Mouse (Mus musculus) neural tube, embryonic 12.5 days (tissue): ENCODE measurements around the gene Dpp7. TPM values are rescaled to one million over a fixed set of nuclear protein-coding genes. Genes with fewer than 3 reads are reported as not detected.

Experiments
- ATAC-seq: fragments of 200-750 bp; cut with Nextera tagmentation; 2 replicates; pipeline ENCODE4 v1.8.0; 2017; ENCODE audit warnings: low read depth, mild to moderate bottlenecking, moderate TSS enrichment, moderate library complexity; ENCODE audit not compliant: low FRiP score
- H3K27ac ChIP-seq: fragments of 300-500 bp; sonication (generic); 2 replicates; pipeline ENCODE4 v1.5.1; 2016
- H3K27me3 ChIP-seq: fragments of 300-500 bp; sonication (generic); replicated peaks from 2 replicates; pipeline ENCODE4 v1.6.1; 2016; ENCODE audit warnings: mild to moderate bottlenecking
- H3K36me3 ChIP-seq: fragments of 300-500 bp; sonication (generic); 2 replicates; pipeline ENCODE4 v1.6.1; 2016; ENCODE audit warnings: mild to moderate bottlenecking
- H3K4me1 ChIP-seq: fragments of 300-500 bp; sonication (generic); 2 replicates; pipeline ENCODE4 v1.6.1; 2016
- H3K4me2 ChIP-seq: fragments of 300-500 bp; sonication (generic); replicated peaks from 2 replicates; pipeline ENCODE4 v1.6.1; 2016; ENCODE audit warnings: mild to moderate bottlenecking
- H3K4me3 ChIP-seq: fragments of 300-500 bp; sonication (generic); 2 replicates; pipeline ENCODE4 v1.5.1; 2016
- H3K9ac ChIP-seq: fragments of 300-500 bp; sonication (generic); 2 replicates; pipeline ENCODE4 v1.6.1; 2016; ENCODE audit warnings: mild to moderate bottlenecking
- H3K9me3 ChIP-seq: fragments of 300-500 bp; sonication (generic); 2 replicates; pipeline ENCODE4 v1.6.1; 2016; ENCODE audit warnings: mild to moderate bottlenecking
- WGBS: fragments of 180-500 bp; shearing (Covaris S2); methylation state at CpG from one replicate; pipeline ENCODE4 v1.1.7; 2016; 5-methylcytosine and 5-hydroxymethylcytosine counted together
- polyA plus RNA-seq: library from polyadenylated mRNA; unstranded; fragments of >200 nt; fragmentation: Nextera tagmentation; extraction: Ambion mirVana; gene quantifications from 2 replicates; pipeline ENCODE4 v1.2.1, GENCODE M21; 2016

Gene Dpp7
- polyA plus RNA-seq, 1 experiment from 2014 or later: 21.2 TPM

- Histone ChIP-seq H3K27me3 (peaks cover 61% of the 10 kb centered on the region), H3K4me2 (no peak overlapping the region), H3K9ac (no peak overlapping the region), H3K4me3 (no peak overlapping the region), H3K4me1 (peaks cover 17% of the 10 kb centered on the region), H3K9me3 (no peaks in the 10 kb centered on the region), H3K36me3 (no peaks in the 10 kb centered on the region), H3K27ac (no peak overlapping the region)
- no peak for ATAC-seq
- WGBS: 37% methylated on average over 3 of the region's 3 CpGs
Measured at GRCm38 (mm10) chr2:25394281-25395221, 38.4 kb upstream of the Dpp7 start.

GRCm38 (mm10) chr2:25391266-25391665 lies 35.1 kb upstream of the Dpp7 start:
- Histone ChIP-seq H3K27me3 (peaks cover 28% of the 10 kb centered on the region), H3K36me3 (no peaks in the 10 kb centered on the region), H3K4me2 (no peak overlapping the region), H3K4me1 (peaks cover 17% of the 10 kb centered on the region), H3K4me3 (no peak overlapping the region), H3K27ac (no peak overlapping the region), H3K9me3 (no peaks in the 10 kb centered on the region), H3K9ac (no peak overlapping the region)
- 68% methylated on average over 5 of the region's 5 CpGs for WGBS
- ATAC-seq: no peak

- Histone ChIP-seq H3K27me3 (no peaks in the 10 kb centered on the region), H3K36me3 (no peaks in the 10 kb centered on the region), H3K4me1 (no peaks in the 10 kb centered on the region), H3K9ac (no peak overlapping the region), H3K4me3 (no peak overlapping the region), H3K4me2 (no peak overlapping the region), H3K9me3 (no peaks in the 10 kb centered on the region), H3K27ac (no peak overlapping the region)
- WGBS: 85% methylated on average over 5 of the region's 5 CpGs
- no peak for ATAC-seq
Measured at GRCm38 (mm10) chr2:25384492-25384891, 28.3 kb upstream of the Dpp7 start.

- Histone ChIP-seq H3K27ac (no peak overlapping the region), H3K9ac (no peak overlapping the region), H3K4me3 (no peak overlapping the region), H3K36me3 (peaks cover 28% of the 10 kb centered on the region), H3K27me3 (no peaks in the 10 kb centered on the region; the same call in 1 of the 2 replicates), H3K9me3 (no peaks in the 10 kb centered on the region), H3K4me2 (no peak overlapping the region), H3K4me1 (peaks cover 22% of the 10 kb centered on the region)
- WGBS: 58% methylated on average over 4 of the region's 4 CpGs
- no peak for ATAC-seq
Measured at GRCm38 (mm10) chr2:25376589-25376988, 20.4 kb upstream of the Dpp7 start.

GRCm38 (mm10) chr2:25373431-25373830 lies 17.3 kb upstream of the Dpp7 start:
- Histone ChIP-seq H3K36me3 (peaks cover 26% of the 10 kb centered on the region), H3K27ac (no peak overlapping the region), H3K4me2 (peak overlapping the region; percentile 96), H3K27me3 (no peaks in the 10 kb centered on the region; the same call in 1 of the 2 replicates), H3K9me3 (no peaks in the 10 kb centered on the region), H3K4me3 (peak overlapping the region; percentile 68), H3K4me1 (peaks cover 23% of the 10 kb centered on the region), H3K9ac (peak overlapping the region; percentile 74)
- 16% methylated on average over 2 of the region's 2 CpGs for WGBS
- no peak for ATAC-seq

- peak overlapping the region; percentile 68 for H3K4me3 ChIP-seq
- H3K27me3 ChIP-seq: no peaks in the 10 kb centered on the region; the same call in 1 of the 2 replicates
- peak overlapping the region; percentile 96 for H3K4me2 ChIP-seq
- no peaks in the 10 kb centered on the region for H3K9me3 ChIP-seq
- peaks cover 20% of the 10 kb centered on the region for H3K36me3 ChIP-seq
- H3K27ac ChIP-seq: no peak overlapping the region
- H3K9ac ChIP-seq: peak overlapping the region; percentile 74
- peak; percentile 42 for ATAC-seq
- 2% methylated on average over 42 of the region's 42 CpGs for WGBS
- peaks cover 23% of the 10 kb centered on the region for H3K4me1 ChIP-seq
Measured at GRCm38 (mm10) chr2:25372644-25373391, 16.7 kb upstream of the Dpp7 start.

GRCm38 (mm10) chr2:25371764-25372643 lies 15.8 kb upstream of the Dpp7 start, which contains the start of gene Sapcd2:
Gene Sapcd2, plus strand, starts transcription at chr2:25372321.
- Histone ChIP-seq H3K4me2 (peak within 1 kb of the TSS; percentile 96), H3K36me3 (peaks cover 14% of the 10 kb centered on the region), H3K27me3 (no peaks in the 10 kb centered on the region; the same call in 1 of the 2 replicates), H3K4me1 (peaks cover 23% of the 10 kb centered on the region), H3K9ac (peak within 1 kb of the TSS; percentile 74), H3K4me3 (peak within 1 kb of the TSS; percentile 68), H3K9me3 (no peaks in the 10 kb centered on the region), H3K27ac (peak within 1 kb of the TSS; percentile 53; the same call in 1 of the 2 replicates)
- 1% methylated on average over 65 of the region's 65 CpGs for WGBS
- ATAC-seq: peak; percentile 94

GRCm38 (mm10) chr2:25369996-25370395 lies 13.8 kb upstream of the Dpp7 start:
- WGBS: 87% methylated on average over 3 of the region's 3 CpGs

GRCm38 (mm10) chr2:25365091-25365761 lies 9.1 kb upstream of the Dpp7 start, which contains the start of gene Uap1l1:
Gene Uap1l1, minus strand, starts transcription at chr2:25365682.
- no peak within 1 kb of the TSS for H3K27ac ChIP-seq

More at GRCm38 (mm10) chr2:25369996-25370395, 13.8 kb upstream of the Dpp7 start:
- ATAC-seq: no peak
- H3K4me1 ChIP-seq: peaks cover 30% of the 10 kb centered on the region
- no peak overlapping the region for H3K4me3 ChIP-seq
- no peaks in the 10 kb centered on the region for H3K36me3 ChIP-seq
- H3K27me3 ChIP-seq: peaks cover 18% of the 10 kb centered on the region
- H3K9ac ChIP-seq: no peak overlapping the region
- no peaks in the 10 kb centered on the region for H3K9me3 ChIP-seq
- H3K27ac ChIP-seq: no peak overlapping the region
- no peak overlapping the region for H3K4me2 ChIP-seq

GRCm38 (mm10) chr2:25364761-25365090 lies 8.6 kb upstream of the Dpp7 start:
- no peaks in the 10 kb centered on the region for H3K9me3 ChIP-seq
- 0 out of 2 replicates have a peak, but pooled peaks cover 10% of the 10 kb centered on the region for H3K4me1 ChIP-seq
- H3K27me3 ChIP-seq: peaks cover 41% of the 10 kb centered on the region
- H3K9ac ChIP-seq: no peak overlapping the region
- H3K4me2 ChIP-seq: peak overlapping the region; percentile 99
- WGBS: 27% methylated on average over 9 of the region's 9 CpGs
- peak overlapping the region; percentile 48 for H3K4me3 ChIP-seq
- 0 out of 2 replicates have a peak, but pooled peaks have one; percentile 14 for ATAC-seq
- no peaks in the 10 kb centered on the region for H3K36me3 ChIP-seq
- no peak overlapping the region for H3K27ac ChIP-seq

More at GRCm38 (mm10) chr2:25365091-25365761, 9.1 kb upstream of the Dpp7 start, which contains the start of gene Uap1l1:
- peak within 1 kb of the TSS; percentile 62; the same call in 1 of the 2 replicates for H3K9ac ChIP-seq
- 0 out of 2 replicates have a peak, but pooled peaks cover 10% of the 10 kb centered on the region for H3K4me1 ChIP-seq
- ATAC-seq: peak; percentile 73
- H3K4me3 ChIP-seq: peak within 1 kb of the TSS; percentile 48
- H3K36me3 ChIP-seq: no peaks in the 10 kb centered on the region
- 1% methylated on average over 54 of the region's 54 CpGs for WGBS
- peaks cover 41% of the 10 kb centered on the region for H3K27me3 ChIP-seq
- peak within 1 kb of the TSS; percentile 99 for H3K4me2 ChIP-seq
- no peaks in the 10 kb centered on the region for H3K9me3 ChIP-seq

GRCm38 (mm10) chr2:25364313-25364712 lies 8.2 kb upstream of the Dpp7 start:
- Histone ChIP-seq H3K9ac (no peak overlapping the region), H3K4me3 (no peak overlapping the region)

More at GRCm38 (mm10) chr2:25364313-25364712, 8.2 kb upstream of the Dpp7 start:
- H3K27me3 ChIP-seq: peaks cover 41% of the 10 kb centered on the region
- H3K4me2 ChIP-seq: peak overlapping the region; percentile 99
- H3K36me3 ChIP-seq: no peaks in the 10 kb centered on the region
- WGBS: 89% methylated on average over 4 of the region's 4 CpGs
- 0 out of 2 replicates have a peak, but pooled peaks cover 10% of the 10 kb centered on the region for H3K4me1 ChIP-seq
- no peaks in the 10 kb centered on the region for H3K9me3 ChIP-seq
- H3K27ac ChIP-seq: no peak overlapping the region
- 0 out of 2 replicates have a peak, but pooled peaks have one; percentile 11 for ATAC-seq
